Comparison of ENCODE assay signal across 19 mouse cellular contexts in the genomic region with DNA sequence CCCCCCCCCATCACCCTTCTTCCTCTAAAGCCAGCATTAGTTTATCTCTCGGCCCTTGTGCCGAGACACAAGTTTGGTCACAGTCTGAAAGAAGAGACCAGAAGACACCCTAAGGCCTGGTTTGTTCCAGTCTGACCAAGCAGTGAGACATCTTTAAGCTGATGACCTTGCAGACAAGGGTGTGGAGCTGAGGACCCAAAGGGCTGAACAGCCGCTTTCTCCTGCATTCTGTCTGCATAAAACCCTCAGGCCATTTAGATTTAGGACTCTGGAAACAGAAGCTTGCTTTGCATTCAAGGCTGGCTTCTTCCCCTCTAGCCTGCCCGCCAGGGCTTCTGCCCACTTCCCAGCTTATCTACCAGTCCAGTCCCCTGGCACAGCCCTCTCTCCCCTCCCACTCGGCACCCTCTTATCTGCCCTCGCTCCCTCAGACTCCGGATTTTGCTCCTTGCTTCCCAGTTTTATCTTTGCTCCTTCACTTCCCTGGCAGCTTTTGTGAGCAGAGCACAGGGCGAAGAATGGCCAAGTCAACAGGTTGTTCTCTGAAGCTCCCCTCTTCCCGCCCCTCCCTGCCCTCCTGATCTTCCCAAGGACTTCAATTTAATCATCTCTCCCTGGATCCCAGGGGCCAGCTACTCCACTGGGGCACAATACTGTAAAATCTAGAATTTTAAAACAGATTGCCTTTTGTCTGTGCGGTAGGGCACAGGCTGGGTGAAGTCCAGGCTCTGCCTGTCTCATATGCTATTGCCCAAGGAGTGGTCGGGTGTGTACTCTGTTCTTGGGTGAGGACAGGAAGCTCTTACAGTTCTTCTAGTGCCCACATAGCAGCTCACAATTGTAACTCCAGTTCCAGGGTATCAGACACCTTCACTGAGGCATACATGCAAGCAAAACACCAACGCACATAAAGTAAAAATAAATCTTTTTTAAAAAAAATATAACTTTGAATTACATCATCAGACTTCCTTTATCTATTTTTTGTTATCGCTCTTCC. TPM values are rescaled to one million over a fixed set of nuclear protein-coding genes. Genes with fewer than 3 reads are reported as not detected.
A peak's percentile ranks its signal among the peaks of the same experiment; 100 is the strongest.
DNase-seq lines count a peak whose midpoint lies in the region; ATAC-seq and TF ChIP-seq lines count a peak whose summit lies in the region.
"Had no signal": no experiment of that assay in that cellular context is flagged by ENCODE, and none has a peak within 500 bp of the region (broad histone marks: within the 10 kb centered on the region; RNA-seq: fewer than 3 reads in every experiment).

No protein-coding gene starts in this region.

- peak; percentile 86 for DNase-seq in ZHBTc4 (ENCODE audit: low read depth, low spot score)
- DNase-seq in spleen, adult 18-20 months = no peak
- no peak for DNase-seq in embryo, embryonic 10.5 days (ENCODE audit: low spot score)
- no peak for DNase-seq in frontal cortex, postnatal 14 days (ENCODE audit: low spot score in 2 of 2)
- DNase-seq: cerebellum, adult 18-20 months; embryo, embryonic 11 days; heart, adult 2 months; kidney, adult 18-20 months; lung, postnatal 36 days; right cerebral cortex, postnatal 14 days; thymus, postnatal 36 days had no signal

- H3K27ac ChIP-seq in kidney, embryonic 15.5 days = 0 out of 2 replicates have a peak overlapping the region, but pooled peaks have one; percentile 0
- no peak overlapping the region for H3K27ac ChIP-seq in kidney, embryonic 14.5 days (ENCODE audit: low read depth, low read length)
- H3K27ac ChIP-seq in ES-Bruce4 (ENCODE audit: insufficient read depth, low read length) = no peak overlapping the region
- no peak overlapping the region for H3K27ac ChIP-seq in liver, embryonic 16.5 days (ENCODE audit: low read length)
- H3K27ac ChIP-seq: heart, adult 2 months; limb, embryonic 12.5 days had no signal

- peaks cover 7% of the 10 kb centered on the region; the same call in 1 of the 2 replicates for H3K4me1 ChIP-seq in kidney, embryonic 15.5 days
- peaks cover 5% of the 10 kb centered on the region; the same call in 1 of the 2 replicates for H3K4me1 ChIP-seq in kidney, embryonic 14.5 days (ENCODE audit: control insufficient read depth, insufficient read depth, low read length)
- no peaks in the 10 kb centered on the region for H3K4me1 ChIP-seq in ES-Bruce4 (ENCODE audit: control insufficient read depth, insufficient read depth, low read length)
- no peaks in the 10 kb centered on the region for H3K4me1 ChIP-seq in liver, embryonic 16.5 days (ENCODE audit: control insufficient read depth, low read depth, low read length)

- peak; percentile 44; the same call in 1 of the 2 replicates for TF ChIP-seq EP300 in ES-Bruce4 (IDR thresholded peaks at IDR 0.05; ENCODE audit: insufficient read depth, low read depth, low read length)

- ATAC-seq in kidney, embryonic 15.5 days (replicated peaks; ENCODE audit: low FRiP score) = no peak
- ATAC-seq in kidney, embryonic 14.5 days (ENCODE audit: low FRiP score, low TSS enrichment) = no peak
- peak; percentile 85 for ATAC-seq in liver, embryonic 16.5 days (ENCODE audit: low read depth)
- ATAC-seq: CD4-positive, CD25-positive, alpha-beta regulatory T cell, adult 4 months had no signal

- H3K9me3 ChIP-seq in kidney, embryonic 15.5 days (replicated peaks) = no peaks in the 10 kb centered on the region
- no peaks in the 10 kb centered on the region for H3K9me3 ChIP-seq in kidney, embryonic 14.5 days (ENCODE audit: control insufficient read depth, low read length)
- H3K9me3 ChIP-seq in ES-Bruce4 (replicated peaks; ENCODE audit: control insufficient read depth, insufficient read depth, low read length, poor library complexity, severe bottlenecking) = no peaks in the 10 kb centered on the region
- H3K9me3 ChIP-seq in liver, embryonic 16.5 days (replicated peaks; ENCODE audit: control insufficient read depth, low read length) = no peaks in the 10 kb centered on the region
- H3K9me3 ChIP-seq: limb, embryonic 12.5 days; neural tube, embryonic 15.5 days had no signal

- no peak for TF ChIP-seq POLR2A in ES-Bruce4 (IDR thresholded peaks at IDR 0.05; ENCODE audit: insufficient read depth, low read length)

- WGBS in kidney, embryonic 15.5 days = 71% methylated on average over 13 of the region's 13 CpGs
- 76% methylated on average over 13 of the region's 13 CpGs for WGBS in kidney, embryonic 14.5 days
- WGBS in liver, embryonic 16.5 days (ENCODE audit: insufficient replicate concordance) = 41% methylated on average over 13 of the region's 13 CpGs

- H3K4me2 ChIP-seq in kidney, embryonic 15.5 days = no peak overlapping the region
- H3K4me2 ChIP-seq in kidney, embryonic 14.5 days (replicated peaks; ENCODE audit: low read depth, low read length) = no peak overlapping the region
- 0 out of 2 replicates have a peak overlapping the region, but pooled peaks have one; percentile 24 for H3K4me2 ChIP-seq in liver, embryonic 16.5 days (ENCODE audit: low read depth, low read length)
- H3K4me2 ChIP-seq: limb, embryonic 12.5 days; neural tube, embryonic 15.5 days had no signal

- H3K9ac ChIP-seq in kidney, embryonic 15.5 days = no peak overlapping the region
- no peak overlapping the region for H3K9ac ChIP-seq in kidney, embryonic 14.5 days (ENCODE audit: low read depth, low read length)
- no peak overlapping the region for H3K9ac ChIP-seq in ES-Bruce4 (ENCODE audit: low read depth, poor library complexity, severe bottlenecking)
- no peak overlapping the region for H3K9ac ChIP-seq in liver, embryonic 16.5 days (ENCODE audit: low read depth, low read length)
- H3K9ac ChIP-seq: limb, embryonic 12.5 days; neural tube, embryonic 15.5 days had no signal

- no peaks in the 10 kb centered on the region for H3K27me3 ChIP-seq in kidney, embryonic 15.5 days
- no peaks in the 10 kb centered on the region for H3K27me3 ChIP-seq in kidney, embryonic 14.5 days (ENCODE audit: control insufficient read depth, insufficient read depth, low read length)
- no peaks in the 10 kb centered on the region for H3K27me3 ChIP-seq in ES-Bruce4 (ENCODE audit: control insufficient read depth, insufficient read depth, low read length, poor library complexity, severe bottlenecking)
- H3K27me3 ChIP-seq in liver, embryonic 16.5 days (ENCODE audit: control insufficient read depth, insufficient read depth, low read depth, low read length) = no peaks in the 10 kb centered on the region
- H3K27me3 ChIP-seq: limb, embryonic 12.5 days; neural tube, embryonic 15.5 days had no signal

- no peaks in the 10 kb centered on the region for H3K36me3 ChIP-seq in kidney, embryonic 15.5 days
- no peaks in the 10 kb centered on the region for H3K36me3 ChIP-seq in kidney, embryonic 14.5 days (ENCODE audit: control insufficient read depth, insufficient read depth, low read length)
- H3K36me3 ChIP-seq in ES-Bruce4 (ENCODE audit: control insufficient read depth, insufficient read depth, low read length, poor library complexity, severe bottlenecking) = no peaks in the 10 kb centered on the region
- no peaks in the 10 kb centered on the region for H3K36me3 ChIP-seq in liver, embryonic 16.5 days (ENCODE audit: control insufficient read depth, insufficient read depth)
- H3K36me3 ChIP-seq: limb, embryonic 12.5 days; neural tube, embryonic 15.5 days had no signal

- no peak overlapping the region for H3K4me3 ChIP-seq in kidney, embryonic 15.5 days (replicated peaks)
- no peak overlapping the region for H3K4me3 ChIP-seq in kidney, embryonic 14.5 days (ENCODE audit: low read length)
- no peak overlapping the region for H3K4me3 ChIP-seq in ES-Bruce4 (ENCODE audit: low read depth, low read length)
- H3K4me3 ChIP-seq in liver, embryonic 16.5 days (ENCODE audit: low read depth, low read length) = no peak overlapping the region
- H3K4me3 ChIP-seq: heart, adult 2 months; left cerebral cortex, adult 2 months; limb, embryonic 12.5 days; neural tube, embryonic 15.5 days had no signal

- TF ChIP-seq CTCF in ES-Bruce4 (IDR thresholded peaks at IDR 0.05; ENCODE audit: low read depth, low read length) = no peak

RNA-seq across cellular contexts. Expression of a gene that starts 50.0 kb away (rescaled TPM):
- polyA plus RNA-seq in kidney, embryonic 15.5 days (2015; fragmentation: Nextera tagmentation; extraction: Ambion mirVana) = not detected in 2 replicates
- polyA plus RNA-seq in kidney, embryonic 14.5 days (2014; fragmentation: Nextera tagmentation; extraction: Ambion mirVana) = not detected in 2 replicates
- not detected in 2 replicates for polyA plus RNA-seq in ES-Bruce4 (2011; ENCODE audit: insufficient read depth, insufficient read length, low read depth, missing spikeins)
- not detected in 2 replicates for polyA plus RNA-seq in liver, embryonic 16.5 days (2015; fragmentation: Nextera tagmentation; extraction: Ambion mirVana)
- polyA plus RNA-seq: CD4-positive, CD25-positive, alpha-beta regulatory T cell, adult 4 months; heart, adult 2 months; limb, embryonic 12.5 days had no signal
